Mouse (Mus musculus): ENCODE measurements around the gene Guk1. TPM values are rescaled to one million over a fixed set of nuclear protein-coding genes. Genes with fewer than 3 reads are reported as not detected.

Gene Guk1
- polyA plus RNA-seq, 1 experiment from 2014 or later = 121 TPM

DNA sequence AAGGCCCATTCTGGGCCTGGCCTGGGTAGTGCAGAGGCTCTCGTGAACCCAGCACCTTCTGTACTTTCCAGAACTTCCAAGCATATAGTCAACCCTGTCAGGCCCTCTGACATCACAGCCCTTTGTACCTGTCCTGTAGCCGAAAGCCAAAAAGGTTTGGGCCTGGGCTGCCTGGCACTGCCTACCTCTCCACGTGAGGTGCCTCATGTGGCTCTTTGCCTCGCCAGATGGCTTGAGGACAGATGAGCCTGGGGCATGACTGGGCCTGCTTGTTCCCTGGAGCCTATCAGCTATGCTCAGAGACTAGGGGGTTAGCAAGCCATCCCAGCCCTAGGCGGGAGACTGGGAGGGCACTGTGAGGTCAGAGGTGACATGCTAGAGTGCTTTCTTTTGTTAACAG lies 6.5 kb downstream of the Guk1 start:
- no peak for DNase-seq (ENCODE audit: low spot score)

DNA sequence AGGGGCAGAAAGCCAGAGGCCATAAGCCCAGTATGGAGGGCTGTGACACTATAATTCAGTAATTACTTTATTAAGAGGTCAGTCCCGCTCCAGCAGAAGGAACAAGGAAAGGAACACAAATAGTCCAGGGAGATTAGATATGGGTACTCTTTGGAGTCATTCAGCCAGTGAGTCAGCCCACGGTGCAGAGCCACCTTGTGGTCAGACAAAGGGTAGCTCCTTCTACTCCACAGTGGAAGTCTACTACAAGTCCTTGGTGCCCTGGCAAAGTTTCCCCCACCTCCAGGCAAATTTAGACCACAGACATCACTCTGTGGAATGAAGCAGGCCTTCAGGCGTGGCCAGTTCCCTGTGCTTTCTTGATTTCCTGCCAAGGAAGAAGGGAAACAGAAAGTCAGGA lies 8.2 kb downstream of the Guk1 start:
- H3K9ac ChIP-seq (replicated peaks; ENCODE audit: low read length) = no peak overlapping the region

More for the DNA sequence above, 6.5 kb downstream of the Guk1 start:
- no peaks in the 10 kb centered on the region for H3K27me3 ChIP-seq (ENCODE audit: control insufficient read depth, insufficient read depth, low read length)
- no peaks in the 10 kb centered on the region for H3K9me3 ChIP-seq (replicated peaks; ENCODE audit: control insufficient read depth, low read length)
- no peak overlapping the region for H3K4me3 ChIP-seq (ENCODE audit: low read depth, low read length)
- no peak overlapping the region for H3K27ac ChIP-seq (replicated peaks; ENCODE audit: low read depth, low read length)
- no peak overlapping the region for H3K4me2 ChIP-seq (ENCODE audit: low read depth, low read length)
- no peak for ATAC-seq (replicated peaks; ENCODE audit: insufficient number of reproducible peaks, low FRiP score, low TSS enrichment, low read depth)
- no peak overlapping the region for H3K9ac ChIP-seq (replicated peaks; ENCODE audit: low read length)
- WGBS = 82% methylated on average over 5 of the region's 5 CpGs
- H3K4me1 ChIP-seq (ENCODE audit: control insufficient read depth, insufficient read depth, low read length) = no peaks in the 10 kb centered on the region
- H3K36me3 ChIP-seq (replicated peaks; ENCODE audit: control insufficient read depth, insufficient read depth, low read depth, low read length) = peaks cover 4% of the 10 kb centered on the region

DNA sequence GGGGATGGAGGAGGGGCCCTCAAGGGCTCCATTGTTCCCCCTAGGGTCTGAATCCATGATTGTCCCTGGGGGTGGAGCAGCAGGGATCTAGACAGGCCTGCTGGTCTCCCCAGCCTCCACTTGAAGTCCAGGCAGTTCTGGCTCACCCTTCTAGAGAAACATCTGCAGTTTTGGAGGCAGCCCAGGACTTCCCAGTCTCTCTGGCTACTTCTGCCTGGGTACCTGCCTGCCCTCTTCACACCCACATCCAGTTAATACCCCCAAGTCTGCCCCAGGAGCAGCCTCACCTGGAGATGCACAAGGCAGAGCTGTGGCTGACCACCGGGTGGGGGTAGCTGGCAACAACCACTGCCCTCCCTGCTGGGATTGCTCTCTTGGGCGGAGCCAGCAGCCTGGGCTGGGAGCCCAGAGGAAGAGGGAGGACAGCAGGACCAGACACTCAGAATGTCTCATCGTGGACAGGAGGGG lies 9.1 kb downstream of the Guk1 start, which contains the start of gene Gjc2:
Gjc2 (minus strand) TSS at position 350 of the 468 bp plus-strand sequence.
- 37% methylated on average over 3 of the region's 3 CpGs for WGBS
- H3K36me3 ChIP-seq (replicated peaks; ENCODE audit: control insufficient read depth, insufficient read depth, low read depth, low read length) = peaks cover 4% of the 10 kb centered on the region
- H3K4me2 ChIP-seq (ENCODE audit: low read depth, low read length) = no peak within 1 kb of the TSS
- peaks cover 7% of the 10 kb centered on the region for H3K27me3 ChIP-seq (ENCODE audit: control insufficient read depth, insufficient read depth, low read length)
- DNase-seq (ENCODE audit: low spot score) = no peak
- H3K4me1 ChIP-seq (ENCODE audit: control insufficient read depth, insufficient read depth, low read length) = no peaks in the 10 kb centered on the region
- H3K9ac ChIP-seq (replicated peaks; ENCODE audit: low read length) = no peak within 1 kb of the TSS; the same call in 1 of the 2 replicates
- H3K9me3 ChIP-seq (replicated peaks; ENCODE audit: control insufficient read depth, low read length) = no peaks in the 10 kb centered on the region
- H3K27ac ChIP-seq (replicated peaks; ENCODE audit: low read depth, low read length) = no peak within 1 kb of the TSS
- no peak for ATAC-seq (replicated peaks; ENCODE audit: insufficient number of reproducible peaks, low FRiP score, low TSS enrichment, low read depth)
- no peak within 1 kb of the TSS for H3K4me3 ChIP-seq (ENCODE audit: low read depth, low read length)

More for the DNA sequence above, 8.2 kb downstream of the Guk1 start:
- Histone ChIP-seq H3K27me3 (ENCODE audit: control insufficient read depth, insufficient read depth, low read length) (no peaks in the 10 kb centered on the region), H3K9me3 (replicated peaks; ENCODE audit: control insufficient read depth, low read length) (no peaks in the 10 kb centered on the region), H3K36me3 (replicated peaks; ENCODE audit: control insufficient read depth, insufficient read depth, low read depth, low read length) (peaks cover 4% of the 10 kb centered on the region), H3K4me2 (ENCODE audit: low read depth, low read length) (no peak overlapping the region), H3K4me3 (ENCODE audit: low read depth, low read length) (no peak overlapping the region), H3K4me1 (ENCODE audit: control insufficient read depth, insufficient read depth, low read length) (no peaks in the 10 kb centered on the region), H3K27ac (replicated peaks; ENCODE audit: low read depth, low read length) (no peak overlapping the region)
- DNase-seq (ENCODE audit: low spot score) (peak; percentile 54), ATAC-seq (replicated peaks; ENCODE audit: insufficient number of reproducible peaks, low FRiP score, low TSS enrichment, low read depth) (no peak)
- 44% methylated on average over 3 of the region's 3 CpGs for WGBS

DNA sequence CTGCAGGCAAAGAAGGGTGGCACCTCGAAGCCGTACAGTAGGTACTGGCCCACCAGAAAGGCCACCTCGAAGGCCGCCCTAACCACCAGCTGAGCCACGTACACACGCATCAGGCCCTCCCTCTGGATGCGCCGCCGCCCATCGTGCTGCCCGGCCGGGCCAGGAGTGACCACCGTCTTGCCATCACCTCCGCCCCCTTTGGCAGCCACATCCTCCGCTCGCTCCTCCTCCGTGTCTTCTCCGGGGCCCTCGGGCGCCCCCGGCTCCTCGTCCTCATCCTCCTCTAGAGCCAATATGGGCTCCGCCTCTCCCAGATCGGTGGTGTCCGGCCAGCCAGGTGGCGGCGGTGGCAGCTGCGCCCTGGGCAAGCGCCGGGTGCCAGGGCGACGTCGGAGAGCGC lies 15.1 kb downstream of the Guk1 start:
- H3K9me3 ChIP-seq (replicated peaks; ENCODE audit: control insufficient read depth, low read length) = no peaks in the 10 kb centered on the region
- no peak overlapping the region for H3K9ac ChIP-seq (replicated peaks; ENCODE audit: low read length)
- peak overlapping the region; percentile 7; the same call in 1 of the 2 replicates for H3K4me2 ChIP-seq (ENCODE audit: low read depth, low read length)
- WGBS = 7% methylated on average over 29 of the region's 34 CpGs
- no peaks in the 10 kb centered on the region for H3K36me3 ChIP-seq (replicated peaks; ENCODE audit: control insufficient read depth, insufficient read depth, low read depth, low read length)
- no peak overlapping the region for H3K27ac ChIP-seq (replicated peaks; ENCODE audit: low read depth, low read length)
- H3K27me3 ChIP-seq (ENCODE audit: control insufficient read depth, insufficient read depth, low read length) = peaks cover 43% of the 10 kb centered on the region
- 0 out of 2 replicates have a peak, but pooled peaks cover 2% of the 10 kb centered on the region for H3K4me1 ChIP-seq (ENCODE audit: control insufficient read depth, insufficient read depth, low read length)
- DNase-seq (ENCODE audit: low spot score) (no peak), ATAC-seq (replicated peaks; ENCODE audit: insufficient number of reproducible peaks, low FRiP score, low TSS enrichment, low read depth) (no peak)
- no peak overlapping the region for H3K4me3 ChIP-seq (ENCODE audit: low read depth, low read length)

DNA sequence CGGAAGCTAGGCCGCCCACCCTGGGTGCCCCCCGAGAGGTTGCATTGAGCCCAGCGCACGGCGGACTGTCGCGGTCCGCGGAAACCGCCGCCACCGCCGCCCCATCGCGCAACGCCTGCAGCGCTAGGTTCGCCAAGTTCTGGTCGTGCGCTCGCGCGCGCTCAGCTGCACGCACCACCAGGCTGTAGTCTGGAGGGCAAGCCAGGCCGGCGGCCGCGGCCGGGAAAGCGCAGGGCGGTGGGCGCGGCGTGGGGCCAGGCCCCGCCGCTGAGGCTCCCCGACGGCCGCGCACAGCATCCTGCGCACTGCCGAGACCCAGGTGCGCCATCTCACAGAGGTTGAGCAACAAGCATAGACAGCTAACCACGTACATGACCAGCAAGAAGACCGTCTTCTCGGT lies 15.5 kb downstream of the Guk1 start:
- DNase-seq (ENCODE audit: low spot score) (no peak), ATAC-seq (replicated peaks; ENCODE audit: insufficient number of reproducible peaks, low FRiP score, low TSS enrichment, low read depth) (no peak)
- Histone ChIP-seq H3K27me3 (ENCODE audit: control insufficient read depth, insufficient read depth, low read length) (peaks cover 43% of the 10 kb centered on the region), H3K4me1 (ENCODE audit: control insufficient read depth, insufficient read depth, low read length) (0 out of 2 replicates have a peak, but pooled peaks cover 2% of the 10 kb centered on the region), H3K9ac (replicated peaks; ENCODE audit: low read length) (no peak overlapping the region), H3K36me3 (replicated peaks; ENCODE audit: control insufficient read depth, insufficient read depth, low read depth, low read length) (no peaks in the 10 kb centered on the region), H3K4me2 (ENCODE audit: low read depth, low read length) (peak overlapping the region; percentile 7; the same call in 1 of the 2 replicates), H3K9me3 (replicated peaks; ENCODE audit: control insufficient read depth, low read length) (no peaks in the 10 kb centered on the region), H3K27ac (replicated peaks; ENCODE audit: low read depth, low read length) (no peak overlapping the region), H3K4me3 (ENCODE audit: low read depth, low read length) (peak overlapping the region; percentile 5; the same call in 1 of the 2 replicates)
- WGBS = 4% methylated on average over 48 of the region's 48 CpGs

DNA sequence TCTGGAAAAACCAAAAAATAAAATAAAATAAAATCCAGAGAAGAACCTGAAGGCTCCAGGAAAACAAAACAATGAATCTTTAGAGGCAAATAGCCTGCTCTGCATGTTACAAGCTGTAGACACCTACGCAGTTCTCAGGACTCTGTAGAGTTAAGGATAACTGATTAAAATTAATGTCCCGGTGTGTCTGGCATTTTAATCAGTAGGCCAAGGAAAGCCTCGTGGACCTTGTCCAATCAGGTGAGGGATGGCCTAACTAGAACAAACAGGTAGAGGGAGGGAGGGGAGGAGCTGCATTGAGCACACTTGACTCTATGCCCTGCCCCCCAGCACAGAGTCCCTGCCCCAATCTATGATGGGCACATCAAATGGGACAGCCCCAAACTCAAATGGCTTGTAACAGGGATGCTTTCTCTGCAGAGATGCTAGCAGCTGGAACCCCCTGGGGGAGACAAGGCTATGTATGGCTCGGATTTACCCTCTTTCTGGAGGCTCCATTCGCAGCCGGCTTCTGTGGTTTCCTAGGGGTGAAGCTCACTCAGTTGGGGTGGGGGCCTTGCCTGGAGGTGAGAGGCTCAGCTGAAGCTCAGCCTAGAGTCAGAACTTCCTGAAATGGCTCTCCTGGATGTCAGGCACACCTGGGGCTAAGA lies 17.7 kb downstream of the Guk1 start:
- WGBS = 67% methylated on average over 6 of the region's 6 CpGs
- DNase-seq (ENCODE audit: low spot score) (no peak), ATAC-seq (replicated peaks; ENCODE audit: insufficient number of reproducible peaks, low FRiP score, low TSS enrichment, low read depth) (no peak)
- Histone ChIP-seq H3K27ac (replicated peaks; ENCODE audit: low read depth, low read length) (no peak overlapping the region), H3K4me3 (ENCODE audit: low read depth, low read length) (no peak overlapping the region), H3K9ac (replicated peaks; ENCODE audit: low read length) (no peak overlapping the region), H3K9me3 (replicated peaks; ENCODE audit: control insufficient read depth, low read length) (no peaks in the 10 kb centered on the region), H3K4me2 (ENCODE audit: low read depth, low read length) (no peak overlapping the region), H3K27me3 (ENCODE audit: control insufficient read depth, insufficient read depth, low read length) (peaks cover 43% of the 10 kb centered on the region), H3K4me1 (ENCODE audit: control insufficient read depth, insufficient read depth, low read length) (0 out of 2 replicates have a peak, but pooled peaks cover 2% of the 10 kb centered on the region), H3K36me3 (replicated peaks; ENCODE audit: control insufficient read depth, insufficient read depth, low read depth, low read length) (no peaks in the 10 kb centered on the region)

DNA sequence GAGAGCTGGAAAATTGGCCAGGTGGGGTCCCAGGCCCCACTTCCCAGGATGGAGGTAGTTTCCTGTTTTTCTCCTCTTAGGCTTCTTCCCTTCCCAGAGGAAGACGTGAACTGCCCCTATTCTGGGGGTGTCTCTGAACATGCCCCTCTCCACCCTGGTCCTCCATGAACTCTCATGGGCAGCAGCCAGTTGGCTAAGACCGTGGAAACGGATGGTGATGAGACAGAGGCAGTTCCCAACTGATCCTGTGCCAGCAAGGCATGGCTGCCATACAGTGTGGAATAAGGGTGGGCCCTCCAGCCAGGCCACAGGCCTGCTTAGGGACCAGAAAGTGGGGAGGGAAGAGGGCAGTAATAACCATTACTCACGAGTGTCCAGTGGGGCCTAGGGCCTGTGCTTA lies 21.5 kb downstream of the Guk1 start:
- Histone ChIP-seq H3K9me3 (replicated peaks; ENCODE audit: control insufficient read depth, low read length) (no peaks in the 10 kb centered on the region), H3K9ac (replicated peaks; ENCODE audit: low read length) (no peak overlapping the region), H3K4me1 (ENCODE audit: control insufficient read depth, insufficient read depth, low read length) (no peaks in the 10 kb centered on the region), H3K27ac (replicated peaks; ENCODE audit: low read depth, low read length) (no peak overlapping the region), H3K27me3 (ENCODE audit: control insufficient read depth, insufficient read depth, low read length) (peaks cover 13% of the 10 kb centered on the region), H3K4me2 (ENCODE audit: low read depth, low read length) (no peak overlapping the region), H3K36me3 (replicated peaks; ENCODE audit: control insufficient read depth, insufficient read depth, low read depth, low read length) (no peaks in the 10 kb centered on the region), H3K4me3 (ENCODE audit: low read depth, low read length) (no peak overlapping the region)
- 77% methylated on average over 4 of the region's 4 CpGs for WGBS
- ATAC-seq (replicated peaks; ENCODE audit: insufficient number of reproducible peaks, low FRiP score, low TSS enrichment, low read depth) (no peak), DNase-seq (ENCODE audit: low spot score) (no peak)

DNA sequence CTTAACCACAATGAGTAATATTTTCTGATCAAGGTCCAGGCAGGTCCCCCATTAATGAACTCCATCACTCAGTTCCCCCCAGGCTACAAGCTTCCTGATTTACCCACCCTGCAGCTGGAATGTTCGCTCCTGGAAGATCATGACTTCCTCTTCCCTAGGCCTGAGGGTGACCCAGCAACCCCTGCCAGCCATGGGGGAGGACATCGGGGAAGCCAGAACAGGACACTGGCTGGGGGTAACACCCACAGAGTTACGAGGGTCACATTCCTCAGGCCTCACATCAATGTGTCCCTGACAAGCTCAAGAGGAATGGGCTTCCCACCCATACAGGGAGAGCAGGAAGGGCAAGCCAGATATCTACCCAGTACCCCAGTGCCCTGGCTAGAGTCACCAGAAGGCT lies 22.2 kb downstream of the Guk1 start:
- Histone ChIP-seq H3K27ac (replicated peaks; ENCODE audit: low read depth, low read length) (no peak overlapping the region), H3K4me1 (ENCODE audit: control insufficient read depth, insufficient read depth, low read length) (no peaks in the 10 kb centered on the region), H3K9ac (replicated peaks; ENCODE audit: low read length) (no peak overlapping the region; the same call in 1 of the 2 replicates), H3K9me3 (replicated peaks; ENCODE audit: control insufficient read depth, low read length) (no peaks in the 10 kb centered on the region), H3K27me3 (ENCODE audit: control insufficient read depth, insufficient read depth, low read length) (peaks cover 6% of the 10 kb centered on the region), H3K4me3 (ENCODE audit: low read depth, low read length) (no peak overlapping the region), H3K36me3 (replicated peaks; ENCODE audit: control insufficient read depth, insufficient read depth, low read depth, low read length) (no peaks in the 10 kb centered on the region), H3K4me2 (ENCODE audit: low read depth, low read length) (no peak overlapping the region)
- ATAC-seq (replicated peaks; ENCODE audit: insufficient number of reproducible peaks, low FRiP score, low TSS enrichment, low read depth) = no peak
- WGBS = 48% methylated on average over 3 of the region's 3 CpGs
- no peak for DNase-seq (ENCODE audit: low spot score)

Measured in embryonic facial prominence, embryonic 11.5 days (tissue).